Mouse (Mus musculus) hindbrain, embryonic 13.5 days (tissue): Measurements from ENCODE around the gene Insc. TPM values are rescaled to one million over a fixed set of nuclear protein-coding genes. Genes with fewer than 3 reads are reported as not detected.

Source experiments
- ATAC-seq: fragments of 200-750 bp; cut with Nextera tagmentation; 2 replicates; pipeline ENCODE4 v1.8.0; 2017; ENCODE audit warnings: moderate TSS enrichment; ENCODE audit not compliant: low FRiP score
- H3K27ac ChIP-seq: fragments of 300-500 bp; sonication (generic); 2 replicates; pipeline ENCODE4 v1.5.1; 2015; ENCODE audit warnings: inconsistent platforms, mild to moderate bottlenecking, moderate library complexity
- H3K27me3 ChIP-seq: fragments of 300-500 bp; sonication (generic); 2 replicates; pipeline ENCODE4 v1.6.1; 2015; ENCODE audit warnings: mild to moderate bottlenecking, inconsistent platforms
- H3K36me3 ChIP-seq: fragments of 300-500 bp; sonication (generic); 2 replicates; pipeline ENCODE4 v1.6.1; 2015; ENCODE audit warnings: mild to moderate bottlenecking, inconsistent platforms
- H3K4me1 ChIP-seq: fragments of 300-500 bp; sonication (generic); replicated peaks from 2 replicates; pipeline ENCODE4 v1.6.1; 2015; ENCODE audit warnings: inconsistent platforms
- H3K4me2 ChIP-seq: fragments of 300-500 bp; sonication (generic); 2 replicates; pipeline ENCODE4 v1.6.1; 2015; ENCODE audit warnings: inconsistent platforms, mild to moderate bottlenecking, moderate library complexity
- H3K4me3 ChIP-seq: fragments of 300-500 bp; sonication (generic); 2 replicates; pipeline ENCODE4 v1.5.1; 2015; ENCODE audit warnings: mild to moderate bottlenecking, inconsistent platforms
- H3K9ac ChIP-seq: fragments of 300-500 bp; sonication (generic); 2 replicates; pipeline ENCODE4 v1.6.1; 2015; ENCODE audit warnings: mild to moderate bottlenecking, inconsistent platforms
- H3K9me3 ChIP-seq: fragments of 300-500 bp; sonication (generic); 2 replicates; pipeline ENCODE4 v1.6.1; 2016; ENCODE audit warnings: inconsistent platforms
- WGBS: fragments of 180-500 bp; shearing (Covaris S2); methylation state at CpG from one replicate; pipeline ENCODE4 v1.1.7; 2015; 5-methylcytosine and 5-hydroxymethylcytosine counted together
- polyA plus RNA-seq: library from polyadenylated mRNA; unstranded; fragments of >200 nt; fragmentation: Nextera tagmentation; extraction: Ambion mirVana; gene quantifications from 2 replicates; pipeline ENCODE4 v1.2.1, GENCODE M21; 2015

The Insc gene
- polyA plus RNA-seq, 1 experiment from 2014 or later: 3.4 TPM

GRCm38 (mm10) chr7:114768516-114768915 is 25.0 kb downstream of the Insc start:
- H3K27me3 ChIP-seq: no peaks in the 10 kb centered on the region
- no peak overlapping the region for H3K9ac ChIP-seq
- no peak overlapping the region for H3K4me3 ChIP-seq
- H3K9me3 ChIP-seq: no peaks in the 10 kb centered on the region
- H3K4me1 ChIP-seq: no peaks in the 10 kb centered on the region; the same call in 1 of the 2 replicates
- no peak overlapping the region for H3K4me2 ChIP-seq
- WGBS: 89% methylated on average over 5 of the region's 5 CpGs
- H3K36me3 ChIP-seq: no peaks in the 10 kb centered on the region
- no peak for ATAC-seq
- H3K27ac ChIP-seq: no peak overlapping the region

GRCm38 (mm10) chr7:114769041-114769440 is 25.5 kb downstream of the Insc start:
- no peaks in the 10 kb centered on the region for H3K27me3 ChIP-seq
- ATAC-seq: no peak
- H3K27ac ChIP-seq: no peak overlapping the region
- WGBS: 92% methylated on average over 4 of the region's 4 CpGs
- no peak overlapping the region for H3K9ac ChIP-seq
- no peak overlapping the region for H3K4me3 ChIP-seq
- no peaks in the 10 kb centered on the region; the same call in 1 of the 2 replicates for H3K4me1 ChIP-seq
- no peak overlapping the region for H3K4me2 ChIP-seq
- no peaks in the 10 kb centered on the region for H3K9me3 ChIP-seq
- H3K36me3 ChIP-seq: no peaks in the 10 kb centered on the region

- H3K4me3 ChIP-seq: no peak overlapping the region
- no peaks in the 10 kb centered on the region for H3K36me3 ChIP-seq
- WGBS: 97% methylated on average over 3 of the region's 3 CpGs
- no peak overlapping the region for H3K27ac ChIP-seq
- H3K27me3 ChIP-seq: no peaks in the 10 kb centered on the region
- no peak overlapping the region for H3K9ac ChIP-seq
- no peaks in the 10 kb centered on the region for H3K9me3 ChIP-seq
- no peaks in the 10 kb centered on the region for H3K4me1 ChIP-seq
- H3K4me2 ChIP-seq: no peak overlapping the region
- ATAC-seq: no peak
These were observed 27.1 kb downstream of the Insc start for GRCm38 (mm10) chr7:114770586-114770985.

GRCm38 (mm10) chr7:114771801-114772200 is 28.3 kb downstream of the Insc start:
- no peak overlapping the region for H3K4me2 ChIP-seq
- H3K27ac ChIP-seq: no peak overlapping the region
- WGBS: 80% methylated on average over 7 of the region's 7 CpGs
- ATAC-seq: no peak
- H3K9me3 ChIP-seq: no peaks in the 10 kb centered on the region
- no peak overlapping the region for H3K4me3 ChIP-seq
- H3K27me3 ChIP-seq: no peaks in the 10 kb centered on the region
- H3K9ac ChIP-seq: no peak overlapping the region
- H3K4me1 ChIP-seq: no peaks in the 10 kb centered on the region
- H3K36me3 ChIP-seq: no peaks in the 10 kb centered on the region

GRCm38 (mm10) chr7:114773781-114774180 is 30.3 kb downstream of the Insc start:
- WGBS: 76% methylated on average over 4 of the region's 4 CpGs
- Histone ChIP-seq H3K27ac (no peak overlapping the region), H3K36me3 (no peaks in the 10 kb centered on the region), H3K4me3 (no peak overlapping the region), H3K27me3 (no peaks in the 10 kb centered on the region), H3K9ac (no peak overlapping the region), H3K9me3 (no peaks in the 10 kb centered on the region), H3K4me1 (no peaks in the 10 kb centered on the region), H3K4me2 (no peak overlapping the region)
- no peak for ATAC-seq

GRCm38 (mm10) chr7:114775856-114776255 is 32.4 kb downstream of the Insc start:
- Histone ChIP-seq H3K9ac (no peak overlapping the region), H3K4me1 (no peaks in the 10 kb centered on the region), H3K4me3 (no peak overlapping the region), H3K4me2 (no peak overlapping the region), H3K36me3 (no peaks in the 10 kb centered on the region), H3K27ac (no peak overlapping the region), H3K27me3 (no peaks in the 10 kb centered on the region), H3K9me3 (no peaks in the 10 kb centered on the region)
- no peak for ATAC-seq
- WGBS: 89% methylated on average over 2 of the region's 2 CpGs

- Histone ChIP-seq H3K4me3 (no peak overlapping the region), H3K4me2 (no peak overlapping the region), H3K9ac (no peak overlapping the region), H3K9me3 (no peaks in the 10 kb centered on the region), H3K36me3 (no peaks in the 10 kb centered on the region), H3K27ac (no peak overlapping the region), H3K27me3 (no peaks in the 10 kb centered on the region), H3K4me1 (no peaks in the 10 kb centered on the region)
- 89% methylated on average over 7 of the region's 7 CpGs for WGBS
- no peak for ATAC-seq
These were observed 34.8 kb downstream of the Insc start for GRCm38 (mm10) chr7:114778156-114778770.

- WGBS: 68% methylated on average over 8 of the region's 8 CpGs
- ATAC-seq: no peak
- Histone ChIP-seq H3K27ac (no peak overlapping the region), H3K4me2 (no peak overlapping the region), H3K4me1 (no peaks in the 10 kb centered on the region), H3K9me3 (no peaks in the 10 kb centered on the region), H3K4me3 (no peak overlapping the region), H3K36me3 (no peaks in the 10 kb centered on the region), H3K9ac (no peak overlapping the region), H3K27me3 (no peaks in the 10 kb centered on the region)
These were observed 35.7 kb downstream of the Insc start for GRCm38 (mm10) chr7:114779056-114779660.

GRCm38 (mm10) chr7:114783291-114783690 is 39.8 kb downstream of the Insc start:
- Histone ChIP-seq H3K36me3 (no peaks in the 10 kb centered on the region), H3K9me3 (no peaks in the 10 kb centered on the region), H3K4me1 (no peaks in the 10 kb centered on the region), H3K27me3 (no peaks in the 10 kb centered on the region), H3K4me3 (no peak overlapping the region), H3K4me2 (no peak overlapping the region), H3K27ac (no peak overlapping the region), H3K9ac (no peak overlapping the region)
- WGBS: 82% methylated on average over 3 of the region's 3 CpGs
- no peak for ATAC-seq

- no peak overlapping the region for H3K9ac ChIP-seq
- H3K4me3 ChIP-seq: no peak overlapping the region
- no peak overlapping the region for H3K4me2 ChIP-seq
- H3K36me3 ChIP-seq: no peaks in the 10 kb centered on the region
- no peaks in the 10 kb centered on the region for H3K9me3 ChIP-seq
- no peak for ATAC-seq
- H3K27ac ChIP-seq: no peak overlapping the region
- H3K27me3 ChIP-seq: no peaks in the 10 kb centered on the region
- no peaks in the 10 kb centered on the region for H3K4me1 ChIP-seq
- 95% methylated on average over 10 of the region's 10 CpGs for WGBS
These were observed 47.6 kb downstream of the Insc start for GRCm38 (mm10) chr7:114791087-114791486.

GRCm38 (mm10) chr7:114792026-114792425 is 48.5 kb downstream of the Insc start:
- Histone ChIP-seq H3K36me3 (no peaks in the 10 kb centered on the region), H3K27me3 (no peaks in the 10 kb centered on the region), H3K4me2 (no peak overlapping the region), H3K4me1 (no peaks in the 10 kb centered on the region), H3K9ac (no peak overlapping the region), H3K27ac (no peak overlapping the region), H3K4me3 (no peak overlapping the region), H3K9me3 (no peaks in the 10 kb centered on the region)
- ATAC-seq: no peak
- 89% methylated on average over 6 of the region's 6 CpGs for WGBS

- no peak overlapping the region for H3K4me3 ChIP-seq
- no peak overlapping the region for H3K9ac ChIP-seq
- H3K27ac ChIP-seq: no peak overlapping the region
- no peak for ATAC-seq
- no peaks in the 10 kb centered on the region for H3K4me1 ChIP-seq
- no peaks in the 10 kb centered on the region for H3K27me3 ChIP-seq
- H3K36me3 ChIP-seq: no peaks in the 10 kb centered on the region
- 92% methylated on average over 2 of the region's 2 CpGs for WGBS
- H3K9me3 ChIP-seq: no peaks in the 10 kb centered on the region
- H3K4me2 ChIP-seq: no peak overlapping the region
These were observed 50.9 kb downstream of the Insc start for GRCm38 (mm10) chr7:114794400-114794799.

GRCm38 (mm10) chr7:114802576-114802975 is 59.1 kb downstream of the Insc start:
- WGBS: 77% methylated on average over 8 of the region's 8 CpGs
- H3K4me2 ChIP-seq: no peak overlapping the region

More at GRCm38 (mm10) chr7:114802576-114802975, 59.1 kb downstream of the Insc start:
- H3K4me3 ChIP-seq: no peak overlapping the region
- no peak overlapping the region for H3K27ac ChIP-seq
- H3K36me3 ChIP-seq: no peaks in the 10 kb centered on the region
- H3K4me1 ChIP-seq: no peaks in the 10 kb centered on the region
- H3K9me3 ChIP-seq: no peaks in the 10 kb centered on the region
- ATAC-seq: no peak
- no peak overlapping the region for H3K9ac ChIP-seq
- no peaks in the 10 kb centered on the region for H3K27me3 ChIP-seq
